Mouse (Mus musculus): ENCODE results near the gene Kiss1r.

GRCm38 (mm10) chr10:79928030-79928694, 11.4 kb downstream of the Kiss1r start:
- no peak for TF ChIP-seq EP300 (IDR thresholded peaks at IDR 0.05; ENCODE audit: insufficient read depth, low read depth, low read length)
- TF ChIP-seq CTCF (IDR thresholded peaks at IDR 0.05) = no peak

Measured in heart, adult 2 months (tissue).